Mouse (Mus musculus): Measurements from ENCODE around the gene Gm1604a. TPM values are rescaled to one million over a fixed set of nuclear protein-coding genes. Genes with fewer than 3 reads are reported as not detected.

Gene Gm1604a
- total RNA-seq, 2 experiments from 2014 or later: 0.61 to 0.64 TPM

Other genes starting within 250 kb of the Gm1604a start
- gene Ezr, start 242.8 kb upstream of the Gm1604a start, total RNA-seq (2021): 10 to 100 TPM; 43.6 to 47.9 TPM
- 10 to 100 TPM; 29.1 to 31.0 TPM for gene Rsph3b, start 76.9 kb upstream of the Gm1604a start, total RNA-seq (2021)
- gene Tagap1, start 64.4 kb upstream of the Gm1604a start, total RNA-seq (2021): 10 to 100 TPM; 21.5 to 24.2 TPM
- gene Rnaset2b, start 54.9 kb upstream of the Gm1604a start, total RNA-seq (2021): 10 to 100 TPM; 44.6 to 45.7 TPM
- under 1 TPM in 1 of 2 experiments, not detected in 1; 0.42 TPM for gene Gm49721, start 46.7 kb upstream of the Gm1604a start, total RNA-seq (2021)
- gene Rps6ka2, start 144.5 kb downstream of the Gm1604a start, total RNA-seq (2021): 10 to 100 TPM; 49.8 to 56.0 TPM